Mouse (Mus musculus) natural killer cell, adult 2 months (primary cell): ENCODE measurements at regions not wholly inside any gene's neighbourhood (a gene's known extent, or its start where the extent isn't known, plus 50 kb on each side); places are given as distances from the start of the nearest gene placed in this dataset.

Source experiments
- DNase-seq, 2 experiments: peaks; one replicate each; pipeline ENCODE4 v3.0.0; 2022; ENCODE audit warnings: low spot score in 2 of 2

GRCm38 (mm10) chr8:103347158-103347871 lies 561.9 kb upstream of the Cdh11 start:
- DNase-seq: no peak

- no peak for DNase-seq
Observed at GRCm38 (mm10) chr8:103361713-103362112, 576.3 kb upstream of the Cdh11 start.

- DNase-seq: no peak
Observed at GRCm38 (mm10) chr8:103370394-103370793, 585.0 kb upstream of the Cdh11 start.

- DNase-seq: no peak
Observed at GRCm38 (mm10) chr8:103373007-103373406, 587.6 kb upstream of the Cdh11 start.

DNA sequence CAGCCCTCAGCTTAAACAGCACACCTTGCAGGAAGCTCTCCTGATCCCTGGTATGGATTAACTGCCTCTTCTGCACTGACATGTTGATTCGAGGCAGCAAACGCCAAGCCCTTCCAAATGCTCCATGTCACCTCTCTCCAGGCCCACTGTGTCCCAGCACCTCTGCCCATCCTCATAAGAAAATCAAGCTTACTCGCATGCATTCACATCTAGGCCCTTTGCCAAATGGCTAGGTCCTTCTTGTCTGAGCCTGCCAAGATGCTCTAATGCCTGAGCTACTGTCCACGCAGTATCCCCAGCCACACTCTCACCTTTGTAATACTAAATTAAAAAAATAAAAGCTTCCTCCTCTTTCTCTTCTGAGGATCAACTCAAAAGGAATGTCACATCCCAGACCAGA lies 588.7 kb upstream of the Cdh11 start:
- DNase-seq: no peak

- no peak for DNase-seq
Observed at GRCm38 (mm10) chr8:103378545-103378944, 593.1 kb upstream of the Cdh11 start.

- no peak for DNase-seq
Observed at GRCm38 (mm10) chr8:103381575-103381974, 596.1 kb upstream of the Cdh11 start.

DNA sequence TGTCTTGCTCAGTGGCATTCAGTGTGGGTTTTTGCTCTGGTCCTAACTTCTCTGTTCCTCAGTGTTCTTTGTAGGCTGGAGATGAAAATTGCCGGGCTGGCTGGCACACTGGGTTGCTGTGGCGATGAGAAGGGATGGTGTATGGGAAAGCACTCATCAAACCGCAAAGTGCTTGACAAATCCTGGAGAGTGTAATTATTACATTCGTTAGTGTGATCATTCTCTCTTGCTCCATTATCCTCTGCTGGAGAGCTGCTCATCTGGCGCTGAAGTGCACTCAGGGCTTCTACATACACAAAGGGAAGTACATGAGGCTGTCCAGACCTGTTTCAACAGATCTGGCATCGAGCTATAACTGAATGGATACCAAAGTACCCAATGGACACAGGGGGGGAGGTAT lies 605.9 kb upstream of the Cdh11 start:
- DNase-seq: no peak

- no peak for DNase-seq
Observed at GRCm38 (mm10) chr8:103395316-103395715, 609.9 kb upstream of the Cdh11 start.

GRCm38 (mm10) chr8:103398179-103398578 lies 612.7 kb upstream of the Cdh11 start:
- DNase-seq: no peak

GRCm38 (mm10) chr8:103399466-103399865 lies 614.0 kb upstream of the Cdh11 start:
- no peak for DNase-seq

GRCm38 (mm10) chr8:103400143-103400542 lies 614.7 kb upstream of the Cdh11 start:
- no peak for DNase-seq

DNA sequence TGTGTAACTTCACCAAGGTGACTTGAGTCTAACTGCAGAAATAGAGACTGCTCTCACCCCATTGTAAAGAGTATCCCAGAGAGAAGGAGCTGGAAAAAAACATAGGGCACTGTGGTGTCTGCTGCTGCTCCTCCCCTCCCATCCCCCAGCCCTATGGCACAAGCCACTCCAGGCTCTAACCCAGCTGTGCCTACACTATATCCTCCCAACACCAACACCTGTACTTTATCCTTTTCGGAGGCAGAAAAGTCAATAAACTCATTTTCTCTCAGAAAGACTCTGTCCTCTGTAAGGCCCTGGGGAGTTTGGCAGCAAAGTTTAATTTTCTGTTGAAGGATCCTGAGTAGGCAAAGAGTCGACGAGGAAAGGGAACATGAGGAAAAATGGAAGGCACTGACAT lies 617.3 kb upstream of the Cdh11 start:
- no peak for DNase-seq

- DNase-seq: no peak
Observed at GRCm38 (mm10) chr8:103403826-103404225, 618.4 kb upstream of the Cdh11 start.

- no peak for DNase-seq
Observed at GRCm38 (mm10) chr8:103405787-103406186, 620.3 kb upstream of the Cdh11 start.

- DNase-seq: no peak
Observed at GRCm38 (mm10) chr8:103406921-103407320, 621.5 kb upstream of the Cdh11 start.

- no peak for DNase-seq
Observed at GRCm38 (mm10) chr8:103407631-103408030, 622.2 kb upstream of the Cdh11 start.

GRCm38 (mm10) chr8:103408411-103408810 lies 623.0 kb upstream of the Cdh11 start:
- DNase-seq: no peak

DNA sequence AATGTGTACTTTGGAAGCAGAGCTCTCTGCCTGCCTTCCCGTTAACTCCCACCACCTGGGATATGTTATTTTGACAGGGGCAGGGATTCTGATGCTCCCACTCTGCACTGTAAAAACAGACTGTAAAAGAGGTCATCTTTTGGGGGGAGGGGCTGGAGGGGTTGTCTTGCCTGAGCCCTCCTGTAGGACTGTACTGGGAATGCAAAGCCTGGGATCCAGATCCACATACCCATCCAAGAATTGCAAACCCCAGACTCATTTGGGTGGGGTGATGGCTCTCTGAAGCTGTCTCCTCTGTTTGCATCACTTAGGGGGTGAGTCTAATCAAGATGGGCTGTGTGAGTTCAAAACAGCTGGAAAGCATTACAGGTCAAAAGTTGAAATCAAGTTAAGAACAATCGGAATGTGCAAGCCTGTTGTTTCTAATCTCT lies 623.7 kb upstream of the Cdh11 start:
- no peak for DNase-seq

- no peak for DNase-seq
Observed at GRCm38 (mm10) chr8:103412731-103413130, 627.3 kb upstream of the Cdh11 start.

GRCm38 (mm10) chr8:103413589-103414575 lies 628.4 kb upstream of the Cdh11 start:
- no peak for DNase-seq

GRCm38 (mm10) chr8:103422313-103422973 lies 637.0 kb upstream of the Cdh11 start:
- no peak for DNase-seq
